Mouse (Mus musculus): ENCODE data around the gene Rab4a.

The Rab4a gene

GRCm38 (mm10) chr8:123847546-123847945 lies 41.8 kb downstream of the Rab4a start:
- CTCF ChIA-PET = no interaction called here

- CTCF ChIA-PET = no interaction called here
Observed at GRCm38 (mm10) chr8:123849352-123849751, 43.6 kb downstream of the Rab4a start.

GRCm38 (mm10) chr8:123851590-123851989 lies 45.8 kb downstream of the Rab4a start:
- CTCF ChIA-PET = no interaction called here

GRCm38 (mm10) chr8:123854252-123854651 lies 48.5 kb downstream of the Rab4a start:
- CTCF ChIA-PET = no interaction called here

GRCm38 (mm10) chr8:123854733-123855475 lies 49.1 kb downstream of the Rab4a start:
- CTCF ChIA-PET = interaction anchor here (0.6 kb wide), 1 partner anchor 758 kb away, joined by 3 read pairs; no protein-coding TSS in a partner anchor

GRCm38 (mm10) chr8:123857361-123857760 lies 51.6 kb downstream of the Rab4a start:
- CTCF ChIA-PET = no interaction called here

GRCm38 (mm10) chr8:123858574-123858940 lies 52.8 kb downstream of the Rab4a start:
- CTCF ChIA-PET = no interaction called here

- CTCF ChIA-PET = interaction anchor here (1.1 kb wide), 1 partner anchor 20 kb away, joined by 3 read pairs; no protein-coding TSS in a partner anchor
Observed at GRCm38 (mm10) chr8:123858941-123859647, 53.3 kb downstream of the Rab4a start.

- CTCF ChIA-PET = interaction anchor here (1.1 kb wide), 1 partner anchor 21 kb away, joined by 3 read pairs; no protein-coding TSS in a partner anchor
Observed at GRCm38 (mm10) chr8:123859648-123860259, 54.0 kb downstream of the Rab4a start, which contains the start of gene Ccsap. Gene Ccsap (minus strand): TSS chr8:123860209.

GRCm38 (mm10) chr8:123860386-123860785 lies 54.6 kb downstream of the Rab4a start:
- CTCF ChIA-PET = interaction anchor here (1.1 kb wide), 1 partner anchor 22 kb away, joined by 3 read pairs; no protein-coding TSS in a partner anchor

DNA sequence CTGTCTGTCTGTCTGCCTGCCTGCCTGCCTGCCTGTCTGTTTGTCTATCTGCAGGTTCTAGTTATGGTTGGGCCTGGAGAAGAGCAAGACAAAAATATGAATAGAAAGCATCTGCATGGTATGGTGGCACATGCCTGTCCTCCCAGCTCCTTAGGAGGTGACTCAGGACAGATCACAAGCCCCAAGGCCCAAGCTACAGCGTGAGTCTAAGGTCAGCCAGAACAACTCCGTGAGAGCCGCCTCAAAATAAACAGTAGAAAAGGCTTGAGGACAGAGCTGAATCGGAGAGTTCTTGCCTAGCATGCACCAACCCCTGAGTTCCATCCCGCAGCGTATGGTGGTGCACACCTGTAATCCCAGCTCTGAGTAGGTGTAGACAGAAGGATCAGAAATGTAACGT lies 60.0 kb downstream of the Rab4a start:
- CTCF ChIA-PET = no interaction called here

DNA sequence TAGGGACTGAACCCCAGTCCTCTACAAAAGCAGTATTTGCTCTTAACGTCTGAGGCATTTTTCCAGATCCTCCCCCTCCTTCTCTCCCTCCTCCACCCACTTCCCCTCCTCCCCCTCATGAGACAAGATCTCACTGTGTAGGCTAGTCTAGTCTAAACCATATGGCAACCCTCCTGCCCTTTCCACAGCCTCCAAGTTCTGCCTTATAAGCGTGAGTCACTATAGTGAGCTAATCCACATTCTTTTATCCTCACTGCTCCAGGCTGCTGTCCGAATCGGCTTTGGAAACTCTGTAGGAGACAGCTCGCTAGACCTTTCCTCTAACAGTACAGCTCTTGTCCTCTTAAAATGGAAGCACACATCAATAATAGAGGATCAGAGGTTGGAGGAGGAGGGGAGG lies 61.2 kb downstream of the Rab4a start:
- CTCF ChIA-PET = no interaction called here

- CTCF ChIA-PET = no interaction called here
Observed at GRCm38 (mm10) chr8:123872048-123872447, 66.3 kb downstream of the Rab4a start.

DNA sequence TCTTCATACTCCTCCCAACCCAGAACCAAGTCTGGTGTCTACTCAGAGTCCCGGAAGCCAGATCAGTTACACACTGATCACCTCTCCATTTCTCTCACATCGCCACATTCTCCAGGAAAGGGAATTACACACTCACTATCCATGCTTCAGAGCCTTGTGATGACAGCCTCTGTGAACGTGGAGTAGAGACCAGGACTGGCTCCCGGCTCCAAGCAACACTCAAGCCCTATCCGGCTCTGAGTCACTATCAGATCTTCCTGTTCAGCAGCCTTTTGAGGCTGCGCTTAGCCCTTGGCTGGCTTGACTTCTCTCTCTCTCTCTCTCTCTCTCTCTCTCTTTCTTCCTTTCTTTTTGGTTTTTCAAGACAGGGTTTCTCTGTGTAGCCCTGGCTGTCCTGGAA lies 67.6 kb downstream of the Rab4a start:
- CTCF ChIA-PET = no interaction called here

GRCm38 (mm10) chr8:123874324-123874723 lies 68.5 kb downstream of the Rab4a start:
- CTCF ChIA-PET = no interaction called here

GRCm38 (mm10) chr8:123877865-123878264 lies 72.1 kb downstream of the Rab4a start:
- CTCF ChIA-PET = no interaction called here

GRCm38 (mm10) chr8:123880271-123880670 lies 74.5 kb downstream of the Rab4a start:
- CTCF ChIA-PET = no interaction called here

DNA sequence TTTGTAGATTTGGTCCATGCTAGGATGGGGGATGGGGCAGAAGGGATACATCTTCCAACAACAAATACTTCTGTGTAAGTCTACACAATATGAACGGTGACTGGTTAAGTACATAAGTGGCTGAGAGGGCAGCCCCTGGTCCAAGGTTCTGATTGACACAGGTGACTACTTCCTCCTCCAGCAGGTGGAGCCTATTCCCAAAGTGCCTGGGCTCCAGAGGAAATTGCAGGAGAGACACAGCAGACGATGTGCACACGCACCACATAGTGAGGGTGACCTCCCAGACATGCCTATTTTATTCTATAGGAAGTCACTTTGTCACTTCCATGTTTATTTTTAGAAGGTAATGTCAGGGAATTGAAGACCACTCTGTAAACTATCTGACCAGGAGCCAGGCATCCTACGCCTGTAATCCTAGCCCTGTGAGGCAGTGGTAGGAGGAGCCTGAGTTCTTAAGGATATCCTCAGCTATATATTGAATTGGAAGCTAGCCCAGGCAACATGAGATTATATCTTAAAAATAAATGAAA lies 75.1 kb downstream of the Rab4a start:
- CTCF ChIA-PET = no interaction called here

GRCm38 (mm10) chr8:123882412-123882811 lies 76.6 kb downstream of the Rab4a start:
- CTCF ChIA-PET = no interaction called here

GRCm38 (mm10) chr8:123883094-123883493 lies 77.3 kb downstream of the Rab4a start:
- CTCF ChIA-PET = no interaction called here

Data from spleen, embryonic (tissue).